Mouse (Mus musculus) duodenum, adult 2 months (tissue): ENCODE measurements around the gene BC034090. TPM values are rescaled to one million over a fixed set of nuclear protein-coding genes. Genes with fewer than 3 reads are reported as not detected.

ENCODE experiments used
- polyA plus RNA-seq: library from polyadenylated mRNA; depleted of rRNA; stranded (reverse); fragments of >200 nt; gene quantifications from 2 replicates; pipeline ENCODE4 v1.2.3, GENCODE M21; 2012; ENCODE audit warnings: low replicate concordance; rRNA removed

The BC034090 gene
- 2.1 and 3.7 TPM in 2 replicates for polyA plus RNA-seq

GRCm38 (mm10) chr1:155243797-155244770, at the start of gene BC034090:
Gene BC034090, minus strand, starts transcription at chr1:155244444.

Other genes starting within 250 kb of the BC034090 start
- gene Ier5, start 144.8 kb downstream of the BC034090 start, polyA plus RNA-seq = 23.4 and 78.0 TPM in 2 replicates
- gene Mr1, start 97.6 kb downstream of the BC034090 start, polyA plus RNA-seq = 0.11 and 0.40 TPM in 2 replicates
- 28.7 and 33.8 TPM in 2 replicates for gene Stx6, start 85.7 kb downstream of the BC034090 start, polyA plus RNA-seq
- gene Xpr1, start 173.0 kb upstream of the BC034090 start, polyA plus RNA-seq = 3.7 and 3.8 TPM in 2 replicates